In the genomic region with DNA sequence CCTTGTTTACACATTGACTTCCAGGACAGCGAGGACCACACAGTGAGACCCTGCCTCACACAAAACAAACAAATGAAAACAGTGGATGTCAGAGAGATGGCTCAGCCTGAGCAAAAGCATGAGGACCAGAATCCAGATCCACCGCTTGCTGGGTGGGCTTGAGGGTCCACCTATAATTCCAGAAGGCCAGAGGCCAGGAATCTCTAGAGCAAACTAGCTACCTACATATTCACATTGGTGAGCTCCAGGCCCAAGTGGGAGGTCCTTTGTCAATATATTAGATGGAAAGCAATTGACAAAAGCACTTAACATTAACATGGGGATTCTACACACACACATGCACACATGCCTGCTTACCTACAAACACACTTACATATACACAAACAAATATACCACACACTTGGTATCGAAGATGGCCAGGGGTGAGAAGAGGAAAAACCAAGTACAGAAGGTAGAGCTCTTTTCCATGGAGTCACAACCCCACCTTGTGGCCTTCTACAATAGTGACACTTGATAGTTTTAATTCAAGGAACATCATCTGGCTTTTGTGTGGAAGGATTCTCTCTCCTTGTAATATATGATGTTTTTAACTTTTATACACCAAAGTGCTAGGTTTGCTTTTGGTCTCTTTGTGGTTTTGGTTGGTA, we compare ENCODE assay signal across 7 mouse cellular contexts. TPM values are rescaled to one million over a fixed set of nuclear protein-coding genes. Genes with fewer than 3 reads are reported as not detected.
A peak's percentile ranks its signal among the peaks of the same experiment; 100 is the strongest.
DNase-seq lines count a peak whose midpoint lies in the region; ATAC-seq and TF ChIP-seq lines count a peak whose summit lies in the region.

No protein-coding gene starts in this region.

- H3K4me3 ChIP-seq in kidney, embryonic 15.5 days (replicated peaks): no peak overlapping the region
- H3K4me3 ChIP-seq in G1E (ENCODE audit: low read depth, low read length): no peak overlapping the region

- H3K36me3 ChIP-seq in kidney, embryonic 15.5 days: no peaks in the 10 kb centered on the region
- H3K36me3 ChIP-seq in G1E (replicated peaks): no peaks in the 10 kb centered on the region

- no peak overlapping the region for H3K27ac ChIP-seq in kidney, embryonic 15.5 days

- H3K9me3 ChIP-seq in kidney, embryonic 15.5 days (replicated peaks): no peaks in the 10 kb centered on the region
- H3K9me3 ChIP-seq in G1E (replicated peaks): no peaks in the 10 kb centered on the region

- 70% methylated on average over 3 of the region's 3 CpGs for WGBS in kidney, embryonic 15.5 days

- no peaks in the 10 kb centered on the region for H3K27me3 ChIP-seq in kidney, embryonic 15.5 days
- H3K27me3 ChIP-seq in G1E (ENCODE audit: insufficient read depth, low read length): peaks cover 32% of the 10 kb centered on the region

- no peaks in the 10 kb centered on the region for H3K4me1 ChIP-seq in kidney, embryonic 15.5 days
- peaks cover 5% of the 10 kb centered on the region for H3K4me1 ChIP-seq in G1E (ENCODE audit: insufficient read depth, low read depth, low read length)

- no peak overlapping the region for H3K4me2 ChIP-seq in kidney, embryonic 15.5 days

- H3K9ac ChIP-seq in kidney, embryonic 15.5 days: no peak overlapping the region

- TF ChIP-seq CTCF in G1E (IDR thresholded peaks at IDR 0.05; ENCODE audit: low read depth, low read length): 0 out of 2 replicates have a peak, but pooled peaks have one; percentile 22

- ATAC-seq in kidney, embryonic 15.5 days (replicated peaks; ENCODE audit: low FRiP score): no peak
- ATAC-seq in G1E (ENCODE audit: extremely low read depth, insufficient number of reproducible peaks, low FRiP score, poor library complexity, severe bottlenecking): no peak

- peak; percentile 42 for DNase-seq in kidney, postnatal 14 days
- peak; percentile 74 for DNase-seq in CD4-positive, CD25-positive, alpha-beta regulatory T cell, adult 2 months (ENCODE audit: low read depth, low spot score)
- DNase-seq in G1E (ENCODE audit: low spot score): no peak
- peak; percentile 71 to 72 for DNase-seq in cerebellum, postnatal 14 days
- peak; percentile 27 to 42 for DNase-seq in kidney, postnatal 4 days
- peak; percentile 61 for DNase-seq in retina, postnatal 1 day

RNA-seq across cellular contexts. Expression of gene Pigh, which starts 7.8 kb away (rescaled TPM):
- polyA plus RNA-seq in kidney, embryonic 15.5 days (2015; fragmentation: Nextera tagmentation; extraction: Ambion mirVana): 31.7 and 36.2 TPM in 2 replicates
- total RNA-seq in G1E (2014; fragmentation: Nextera tagmentation): 60.1 and 64.8 TPM in 2 replicates
- total RNA-seq in G1E (2017): 47.0 and 47.3 TPM in 2 replicates
- 14.7 and 17.0 TPM in 2 replicates for polyA plus RNA-seq in G1E (2012)

RNA-seq across cellular contexts. Expression of gene Arg2, which starts 33.3 kb away (rescaled TPM):
- polyA plus RNA-seq in kidney, embryonic 15.5 days (2015; fragmentation: Nextera tagmentation; extraction: Ambion mirVana): 13.2 and 14.6 TPM in 2 replicates
- total RNA-seq in G1E (2014; fragmentation: Nextera tagmentation) (0.75 TPM in 1 of 2 replicates, not detected in the other), G1E (2017) (0.52 TPM in 1 of 2 replicates, not detected in the other)
- not detected in 2 replicates for polyA plus RNA-seq in G1E (2012)

Comparison
In these comparisons a context has a peak if more than half of its experiments do, and no peak if none do; other contexts are left out.
1. RNA of gene Arg2, which starts 33.3 kb away (polyA plus RNA-seq): 13.2 to 14.6 TPM in kidney, embryonic 15.5 days; not detected in G1E; every median in the first group is over 10 times any median in the second.